Mouse (Mus musculus) left cerebral cortex, postnatal 25 days (tissue): ENCODE measurements at regions not wholly inside any gene's neighbourhood (a gene's known extent, or its start where the extent isn't known, plus 50 kb on each side); places are given as distances from the start of the nearest gene placed in this dataset.
A peak's percentile ranks its signal among the peaks of the same experiment; 100 is the strongest.

Experiments
- DNase-seq, 2 experiments: peaks; one replicate each; pipeline ENCODE4 v3.0.0; 2022; ENCODE audit warnings: low spot score in 2 of 2, mixed read lengths in 1 of 2
- intact Hi-C: fragments of 180-260 bp; cut with DNase I; formaldehyde crosslinking; loops from one replicate; pipeline ENCODE4 v1.15.1; 2025

DNA sequence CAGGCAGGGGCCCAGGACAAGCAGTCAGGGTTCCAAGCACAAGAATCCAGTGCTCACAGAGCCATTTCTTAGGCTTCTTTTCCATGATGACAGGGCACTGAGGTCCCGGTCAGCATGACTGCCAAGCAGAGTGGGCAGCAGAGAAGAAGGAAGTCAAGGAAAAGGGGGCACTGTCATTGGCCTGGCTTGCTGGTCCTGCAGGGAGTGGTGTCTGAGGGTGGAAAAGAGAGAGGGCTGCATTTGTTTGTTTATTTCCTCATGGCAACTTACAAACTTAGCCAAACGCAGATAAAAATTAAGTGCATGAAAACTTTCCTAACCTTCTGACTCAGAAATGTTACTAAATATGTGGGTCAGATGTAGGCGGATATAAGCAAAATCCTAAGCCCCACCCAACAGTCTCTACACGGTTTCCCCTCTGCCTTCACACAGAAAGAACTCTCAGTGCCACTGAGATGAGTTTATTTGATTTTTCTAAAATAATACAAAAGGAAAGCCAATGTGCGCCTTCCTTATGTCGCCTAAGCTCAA, 244.5 kb downstream of the Mreg start:
- DNase-seq, result no peak
- intact Hi-C loops, result no loop called here

DNA sequence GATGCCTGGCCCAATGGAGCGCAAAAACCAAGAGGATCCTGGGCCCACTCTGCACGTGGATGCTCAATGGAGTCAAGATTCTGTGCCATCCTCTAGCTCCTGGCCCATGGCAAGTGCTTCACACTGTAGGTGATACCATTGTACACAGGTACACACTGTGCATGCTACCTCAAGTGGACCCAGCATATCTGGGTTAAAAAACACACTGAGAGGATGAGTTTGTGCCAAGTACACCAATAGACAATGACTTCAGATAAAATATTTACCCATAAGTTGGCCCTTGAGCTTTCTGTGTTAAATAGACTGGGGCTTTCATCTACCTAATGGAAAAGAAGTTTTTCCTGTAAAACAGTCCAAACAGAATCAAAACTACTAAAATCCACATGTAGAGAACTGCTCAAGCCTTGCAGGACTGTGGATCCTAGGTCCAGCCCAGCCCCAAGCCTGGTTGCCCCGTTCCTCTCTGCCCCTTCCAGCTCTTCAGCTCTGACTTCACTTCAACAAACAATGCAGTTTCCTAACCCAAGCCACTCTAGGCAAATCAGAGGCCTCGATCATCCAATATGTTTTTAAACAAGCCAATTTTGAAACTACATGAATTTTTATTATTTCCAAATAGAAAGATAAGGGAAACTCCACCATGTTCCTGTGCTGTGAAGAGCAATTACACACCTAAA, 247.5 kb downstream of the Mreg start:
- intact Hi-C loops, result no loop called here
- no peak for DNase-seq

- intact Hi-C loops, result no loop called here
- no peak for DNase-seq
These were observed 255.2 kb downstream of the Mreg start for GRCm38 (mm10) chr1:71956940-71957339.

GRCm38 (mm10) chr1:71955331-71955730, 256.8 kb downstream of the Mreg start:
- DNase-seq, result no peak
- intact Hi-C loops, result no loop called here

GRCm38 (mm10) chr1:71953292-71953691, 258.8 kb downstream of the Mreg start:
- no peak for DNase-seq
- intact Hi-C loops, result no loop called here

DNA sequence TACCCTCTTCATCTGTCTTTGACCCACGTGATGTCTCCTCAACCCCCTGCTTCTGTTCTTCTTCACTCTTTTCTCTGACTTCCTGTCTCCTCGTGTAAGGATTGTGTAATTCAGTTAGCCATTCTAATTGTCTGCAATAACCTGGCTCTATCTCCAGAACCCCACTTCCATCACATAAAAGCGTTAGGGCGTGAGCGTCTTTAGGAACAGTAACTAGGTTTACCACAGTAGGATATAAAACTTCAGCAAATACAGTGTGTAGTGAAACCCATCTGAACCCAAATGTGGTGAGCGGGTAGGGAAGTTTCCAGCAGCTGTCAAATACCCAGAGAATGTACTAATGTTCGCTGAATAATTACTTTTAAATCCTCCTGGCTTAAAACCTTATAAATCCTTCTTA, 262.6 kb downstream of the Mreg start:
- DNase-seq, result no peak
- intact Hi-C loops, result no loop called here

DNA sequence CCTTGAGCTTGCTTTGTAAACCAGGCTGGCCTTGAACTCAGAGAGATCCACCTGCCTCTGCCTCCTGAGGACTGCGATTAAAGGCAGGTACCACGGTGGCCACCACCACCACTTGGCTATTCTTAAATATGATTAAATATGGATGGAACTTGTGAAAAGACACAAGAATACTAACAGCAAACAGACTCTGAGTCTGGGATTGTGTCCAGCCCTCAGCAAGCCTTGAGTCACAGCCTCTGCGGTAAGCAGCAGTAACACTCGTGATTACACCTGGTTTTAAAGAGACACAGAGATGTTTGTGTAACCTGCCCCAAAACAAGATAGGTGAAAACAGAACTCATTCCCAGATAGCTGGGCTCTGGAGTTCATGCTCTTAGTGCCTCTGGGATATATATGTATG, 263.4 kb downstream of the Mreg start:
- no peak for DNase-seq
- intact Hi-C loops, result no loop called here

DNA sequence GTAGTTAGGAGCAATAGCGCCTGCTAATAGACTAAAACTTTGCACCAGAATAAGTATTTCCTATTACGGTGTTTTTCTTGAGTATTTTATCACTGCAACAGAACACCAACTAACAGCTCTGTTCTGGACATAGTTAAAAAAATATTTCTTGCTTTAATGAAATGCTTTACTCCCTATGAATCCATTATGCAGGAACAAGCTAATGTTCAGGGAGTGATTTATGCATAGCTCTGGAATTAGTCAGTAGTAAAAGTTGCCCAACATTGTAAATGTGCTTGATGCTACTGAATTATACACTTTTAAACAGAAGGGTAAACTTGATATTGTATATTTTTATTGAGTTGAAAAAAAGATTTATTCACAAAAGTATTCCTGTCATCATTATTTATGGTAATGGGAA, 264.6 kb downstream of the Mreg start:
- no peak for DNase-seq
- intact Hi-C loops, result no loop called here

- intact Hi-C loops, result no loop called here
- no peak for DNase-seq
These were observed 265.2 kb downstream of the Mreg start for GRCm38 (mm10) chr1:71946911-71947310.

- peak; percentile 4 to 70 for DNase-seq
- intact Hi-C loops, result no loop called here
These were observed 267.0 kb downstream of the Mreg start for GRCm38 (mm10) chr1:71945070-71945469.

- intact Hi-C loops, result no loop called here
These were observed 267.6 kb downstream of the Mreg start for GRCm38 (mm10) chr1:71944531-71944930.

DNA sequence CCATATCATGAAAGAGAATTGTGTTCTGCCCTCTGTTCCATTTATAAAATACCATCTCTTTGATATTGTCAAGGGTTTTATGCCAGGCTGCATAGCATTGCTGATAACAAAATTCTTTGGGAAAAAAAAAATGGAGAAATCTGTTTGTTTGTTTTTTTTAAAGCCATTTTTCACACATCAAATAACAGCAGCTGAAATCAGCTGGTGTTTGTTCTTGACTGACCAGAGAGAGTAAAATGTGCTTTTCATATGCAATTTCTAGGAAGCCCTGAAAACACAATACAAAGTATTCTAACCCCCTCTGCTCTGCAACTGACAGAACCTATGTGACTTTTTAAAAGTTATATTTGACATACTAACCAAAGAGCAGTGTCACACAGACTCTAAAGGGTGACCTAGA, 270.0 kb downstream of the Mreg start:
- DNase-seq, result no peak
- intact Hi-C loops, result no loop called here

More at GRCm38 (mm10) chr1:71944531-71944930, 267.6 kb downstream of the Mreg start:
- DNase-seq, result no peak

GRCm38 (mm10) chr1:71941688-71942087, 270.4 kb downstream of the Mreg start:
- intact Hi-C loops, result no loop called here
- DNase-seq, result no peak

- intact Hi-C loops, result no loop called here
- DNase-seq, result no peak
These were observed 271.2 kb downstream of the Mreg start for GRCm38 (mm10) chr1:71940900-71941299.

- intact Hi-C loops, result no loop called here
- DNase-seq, result no peak
These were observed 273.6 kb downstream of the Mreg start for GRCm38 (mm10) chr1:71938323-71939007.

DNA sequence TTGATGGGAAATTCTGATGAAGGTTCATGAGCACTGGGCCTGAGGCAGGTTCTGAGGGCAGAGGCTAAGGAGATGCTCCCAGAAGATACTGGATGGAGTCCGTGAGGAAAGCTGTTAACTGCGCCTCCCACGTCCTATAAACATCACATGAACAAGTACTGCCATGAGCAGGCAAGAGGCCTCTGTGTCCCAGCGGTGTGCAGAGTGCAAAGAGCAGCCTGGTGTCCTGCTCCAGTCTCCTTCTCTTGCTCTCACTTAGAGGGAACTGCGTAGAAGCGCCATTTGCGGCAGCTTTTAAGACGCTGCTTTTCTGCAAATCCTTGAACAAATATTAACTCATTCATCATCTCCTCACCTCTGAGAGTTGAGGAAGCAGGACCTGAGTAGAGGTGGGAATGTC, 274.2 kb downstream of the Mreg start:
- DNase-seq, result no peak
- intact Hi-C loops, result no loop called here

DNA sequence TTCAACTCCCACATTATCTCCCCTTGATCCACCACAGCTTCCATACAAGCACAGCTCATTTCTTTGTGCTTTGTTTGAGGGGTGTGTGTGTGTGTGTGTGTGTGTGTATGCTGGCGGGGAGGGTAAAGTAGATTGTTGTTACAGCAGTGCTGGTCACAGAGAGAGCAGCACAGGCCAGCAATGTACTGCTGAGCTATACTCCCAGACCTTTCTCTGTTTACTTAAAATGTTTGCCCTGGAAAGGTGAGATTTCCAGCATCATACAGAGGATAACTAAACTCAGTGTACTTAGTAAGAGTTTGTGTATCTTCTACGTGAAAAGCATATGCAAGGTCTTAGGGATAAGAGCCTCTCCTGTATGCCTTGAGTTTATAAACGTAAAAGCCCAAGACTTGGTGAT, 274.9 kb downstream of the Mreg start:
- intact Hi-C loops, result no loop called here
- DNase-seq, result no peak

- intact Hi-C loops, result no loop called here
These were observed 275.5 kb downstream of the Mreg start for GRCm38 (mm10) chr1:71936501-71937129.

DNA sequence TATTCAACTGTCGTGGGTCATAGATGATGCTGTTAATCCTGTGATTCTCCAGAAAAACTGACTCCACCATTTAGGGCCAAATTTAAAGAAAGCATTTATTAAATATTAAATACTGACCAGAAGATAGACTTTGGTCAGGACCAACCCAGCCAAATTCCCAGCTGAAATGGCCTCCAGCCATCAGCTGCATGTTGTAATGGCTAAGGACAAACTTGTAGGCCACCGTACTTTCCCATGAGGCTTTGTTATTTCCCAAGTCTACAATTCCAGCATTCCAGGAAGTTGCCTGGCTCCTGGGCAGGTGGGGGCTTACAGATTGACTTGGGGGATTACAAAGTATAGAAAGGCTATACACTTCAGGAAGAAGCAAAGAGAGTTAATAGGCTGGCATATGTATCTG, 272.5 kb upstream of the Fn1 start:
- intact Hi-C loops, result no loop called here
- no peak for DNase-seq

More at GRCm38 (mm10) chr1:71936501-71937129, 275.5 kb downstream of the Mreg start:
- no peak for DNase-seq

- intact Hi-C loops, result no loop called here
- no peak for DNase-seq
These were observed 271.9 kb upstream of the Fn1 start for GRCm38 (mm10) chr1:71924884-71925283.

DNA sequence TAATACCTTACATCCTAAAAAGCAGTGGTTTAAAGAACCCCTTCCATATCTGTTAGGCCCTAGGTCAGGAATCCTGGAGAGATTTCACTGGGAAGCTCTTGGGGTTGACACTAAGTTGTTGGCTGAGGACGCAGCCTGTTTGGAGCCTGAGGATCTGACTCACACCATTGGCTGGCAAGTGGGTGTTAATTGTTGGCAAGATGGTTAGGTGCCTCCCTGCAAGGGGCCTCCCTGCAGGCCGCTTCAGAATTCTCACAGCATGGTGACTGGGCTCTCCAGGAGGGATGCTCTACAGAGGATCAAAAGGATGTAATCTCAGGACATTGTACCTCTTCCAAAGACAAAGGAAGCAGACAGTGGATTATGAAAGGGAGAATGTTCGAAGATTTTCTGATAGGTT, 270.7 kb upstream of the Fn1 start:
- intact Hi-C loops, result no loop called here
- DNase-seq, result no peak
